Mouse (Mus musculus) retina, postnatal 7 days (tissue): ENCODE measurements around the gene Jmjd1c.

ENCODE experiments used
- DNase-seq: peaks from one replicate; pipeline ENCODE4 v3.0.0-alpha.2; 2012; ENCODE audit warnings: low read depth, low spot score

Jmjd1c gene

GRCm38 (mm10) chr10:67297175-67297855 lies 201.4 kb downstream of the Jmjd1c start:
- no peak for DNase-seq

GRCm38 (mm10) chr10:67298856-67299255 lies 202.9 kb downstream of the Jmjd1c start:
- no peak for DNase-seq

- DNase-seq, result no peak
Observed at GRCm38 (mm10) chr10:67299285-67299684, 203.4 kb downstream of the Jmjd1c start.

DNA sequence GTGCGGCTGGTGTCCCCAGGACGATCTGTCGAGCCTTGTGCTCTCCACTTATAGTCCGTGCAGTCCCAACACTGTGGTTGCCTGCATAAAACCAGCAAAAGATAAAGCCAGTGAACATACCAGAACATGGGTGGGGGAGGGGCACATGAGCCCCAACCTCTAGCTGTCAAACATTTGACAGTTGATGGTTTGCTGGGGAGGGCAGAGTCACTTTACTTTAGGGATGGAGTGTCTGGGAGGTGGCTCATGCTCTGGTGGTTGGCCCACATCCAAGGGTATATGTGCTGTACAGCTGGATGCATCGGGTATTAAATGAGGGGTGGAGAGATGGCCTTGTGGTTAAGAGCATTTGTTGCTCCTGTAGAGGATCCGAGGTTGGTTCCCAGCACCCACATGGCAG lies 205.1 kb downstream of the Jmjd1c start:
- no peak for DNase-seq

- no peak for DNase-seq
Observed at GRCm38 (mm10) chr10:67302340-67302739, 206.4 kb downstream of the Jmjd1c start.
